Mouse (Mus musculus) embryonic facial prominence, embryonic 12.5 days (tissue): ENCODE measurements around the gene Itga11. TPM values are rescaled to one million over a fixed set of nuclear protein-coding genes. Genes with fewer than 3 reads are reported as not detected.

Experiments
- ATAC-seq: fragments of 200-750 bp; cut with Nextera tagmentation; 2 replicates; pipeline ENCODE4 v1.8.0; 2017; ENCODE audit not compliant: insufficient number of reproducible peaks, insufficient read depth, low FRiP score, low TSS enrichment
- H3K27ac ChIP-seq: fragments of 300-500 bp; sonication (generic); 2 replicates; pipeline ENCODE4 v1.5.1; 2016; ENCODE audit warnings: mild to moderate bottlenecking
- H3K27me3 ChIP-seq: fragments of 300-500 bp; sonication (generic); 2 replicates; pipeline ENCODE4 v1.6.1; 2016; ENCODE audit warnings: mild to moderate bottlenecking, moderate library complexity
- H3K36me3 ChIP-seq: fragments of 300-500 bp; sonication (generic); 2 replicates; pipeline ENCODE4 v1.6.1; 2016; ENCODE audit warnings: mild to moderate bottlenecking
- H3K4me1 ChIP-seq: fragments of 300-500 bp; sonication (generic); 2 replicates; pipeline ENCODE4 v1.6.1; 2016
- H3K4me2 ChIP-seq: fragments of 300-500 bp; sonication (generic); replicated peaks from 2 replicates; pipeline ENCODE4 v1.6.1; 2016; ENCODE audit warnings: mild to moderate bottlenecking, moderate library complexity
- H3K4me3 ChIP-seq: fragments of 300-500 bp; sonication (generic); 2 replicates; pipeline ENCODE4 v1.5.1; 2016; ENCODE audit warnings: mild to moderate bottlenecking
- H3K9ac ChIP-seq: fragments of 300-500 bp; sonication (generic); 2 replicates; pipeline ENCODE4 v1.6.1; 2016; ENCODE audit warnings: mild to moderate bottlenecking, moderate library complexity
- H3K9me3 ChIP-seq: fragments of 300-500 bp; sonication (generic); 2 replicates; pipeline ENCODE4 v1.6.1; 2016; ENCODE audit warnings: mild to moderate bottlenecking, moderate library complexity
- WGBS: fragments of 180-500 bp; shearing (Covaris S2); methylation state at CpG from one replicate; pipeline ENCODE4 v1.1.7; 2016; 5-methylcytosine and 5-hydroxymethylcytosine counted together
- polyA plus RNA-seq: library from polyadenylated mRNA; unstranded; fragments of >200 nt; fragmentation: Nextera tagmentation; extraction: Ambion mirVana; gene quantifications from 2 replicates; pipeline ENCODE4 v1.2.1, GENCODE M21; 2016

Gene Itga11
- polyA plus RNA-seq, 1 experiment from 2014 or later: 3.9 TPM

- 68% methylated on average over 6 of the region's 6 CpGs for WGBS
- Histone ChIP-seq H3K9ac (no peak overlapping the region), H3K4me2 (no peak overlapping the region), H3K36me3 (0 out of 2 replicates have a peak, but pooled peaks cover 2% of the 10 kb centered on the region), H3K4me1 (peaks cover 47% of the 10 kb centered on the region), H3K4me3 (no peak overlapping the region), H3K27ac (peak overlapping the region; percentile 78), H3K9me3 (no peaks in the 10 kb centered on the region), H3K27me3 (no peaks in the 10 kb centered on the region)
- no peak for ATAC-seq
These were observed 45.1 kb downstream of the Itga11 start for GRCm38 (mm10) chr9:62722716-62723115.

GRCm38 (mm10) chr9:62724175-62724574, 46.5 kb downstream of the Itga11 start:
- no peak overlapping the region for H3K4me2 ChIP-seq
- H3K36me3 ChIP-seq: 0 out of 2 replicates have a peak, but pooled peaks cover 3% of the 10 kb centered on the region
- no peak overlapping the region for H3K4me3 ChIP-seq
- ATAC-seq: no peak
- no peak overlapping the region for H3K27ac ChIP-seq
- no peaks in the 10 kb centered on the region for H3K27me3 ChIP-seq
- 86% methylated on average over 9 of the region's 9 CpGs for WGBS
- no peak overlapping the region for H3K9ac ChIP-seq
- no peaks in the 10 kb centered on the region for H3K9me3 ChIP-seq
- H3K4me1 ChIP-seq: peaks cover 34% of the 10 kb centered on the region

GRCm38 (mm10) chr9:62725247-62725646, 47.6 kb downstream of the Itga11 start:
- 4% methylated on average over 5 of the region's 5 CpGs for WGBS
- Histone ChIP-seq H3K9ac (no peak overlapping the region), H3K4me2 (no peak overlapping the region), H3K27ac (peak overlapping the region; percentile 62), H3K27me3 (no peaks in the 10 kb centered on the region), H3K9me3 (no peaks in the 10 kb centered on the region), H3K4me3 (no peak overlapping the region), H3K4me1 (peaks cover 30% of the 10 kb centered on the region), H3K36me3 (0 out of 2 replicates have a peak, but pooled peaks cover 3% of the 10 kb centered on the region)
- no peak for ATAC-seq

- H3K4me2 ChIP-seq: no peak overlapping the region
- H3K9me3 ChIP-seq: no peaks in the 10 kb centered on the region
- 61% methylated on average over 6 of the region's 6 CpGs for WGBS
- no peaks in the 10 kb centered on the region for H3K27me3 ChIP-seq
- H3K27ac ChIP-seq: no peak overlapping the region
- peaks cover 27% of the 10 kb centered on the region for H3K4me1 ChIP-seq
- H3K36me3 ChIP-seq: 0 out of 2 replicates have a peak, but pooled peaks cover 3% of the 10 kb centered on the region
- ATAC-seq: no peak
- H3K4me3 ChIP-seq: no peak overlapping the region
- no peak overlapping the region for H3K9ac ChIP-seq
These were observed 48.8 kb downstream of the Itga11 start for GRCm38 (mm10) chr9:62726472-62726871.

- H3K27ac ChIP-seq: no peak overlapping the region
- H3K9me3 ChIP-seq: no peaks in the 10 kb centered on the region
- no peaks in the 10 kb centered on the region for H3K27me3 ChIP-seq
- no peak overlapping the region for H3K4me3 ChIP-seq
- no peak overlapping the region for H3K9ac ChIP-seq
- ATAC-seq: no peak
- 53% methylated on average over 7 of the region's 7 CpGs for WGBS
- H3K4me2 ChIP-seq: no peak overlapping the region
- no peaks in the 10 kb centered on the region for H3K4me1 ChIP-seq
- H3K36me3 ChIP-seq: peaks cover 5% of the 10 kb centered on the region; the same call in 1 of the 2 replicates
These were observed 67.1 kb downstream of the Itga11 start for GRCm38 (mm10) chr9:62744558-62745275.

GRCm38 (mm10) chr9:62746646-62747045, 69.0 kb downstream of the Itga11 start:
- no peak overlapping the region for H3K4me3 ChIP-seq

GRCm38 (mm10) chr9:62749666-62750065, 72.0 kb downstream of the Itga11 start:
- Histone ChIP-seq H3K9ac (no peak overlapping the region), H3K4me1 (no peaks in the 10 kb centered on the region), H3K27me3 (no peaks in the 10 kb centered on the region), H3K36me3 (peaks cover 5% of the 10 kb centered on the region; the same call in 1 of the 2 replicates), H3K27ac (no peak overlapping the region), H3K4me2 (no peak overlapping the region), H3K4me3 (no peak overlapping the region), H3K9me3 (no peaks in the 10 kb centered on the region)
- 73% methylated on average over 6 of the region's 6 CpGs for WGBS
- no peak for ATAC-seq

More at GRCm38 (mm10) chr9:62746646-62747045, 69.0 kb downstream of the Itga11 start:
- Histone ChIP-seq H3K27me3 (no peaks in the 10 kb centered on the region), H3K4me2 (no peak overlapping the region), H3K27ac (no peak overlapping the region), H3K4me1 (no peaks in the 10 kb centered on the region), H3K9ac (no peak overlapping the region), H3K9me3 (no peaks in the 10 kb centered on the region), H3K36me3 (peaks cover 5% of the 10 kb centered on the region; the same call in 1 of the 2 replicates)
- 91% methylated on average over 6 of the region's 6 CpGs for WGBS
- ATAC-seq: no peak

GRCm38 (mm10) chr9:62750381-62750780, 72.8 kb downstream of the Itga11 start:
- Histone ChIP-seq H3K4me1 (no peaks in the 10 kb centered on the region), H3K27me3 (no peaks in the 10 kb centered on the region), H3K4me3 (no peak overlapping the region), H3K27ac (no peak overlapping the region), H3K4me2 (no peak overlapping the region), H3K9me3 (no peaks in the 10 kb centered on the region), H3K36me3 (peaks cover 5% of the 10 kb centered on the region; the same call in 1 of the 2 replicates), H3K9ac (no peak overlapping the region)
- no peak for ATAC-seq
- 83% methylated on average over 11 of the region's 11 CpGs for WGBS

GRCm38 (mm10) chr9:62758288-62758687, 80.7 kb downstream of the Itga11 start:
- 90% methylated on average over 4 of the region's 4 CpGs for WGBS
- Histone ChIP-seq H3K9me3 (no peaks in the 10 kb centered on the region), H3K27me3 (no peaks in the 10 kb centered on the region), H3K4me1 (no peaks in the 10 kb centered on the region), H3K27ac (no peak overlapping the region), H3K36me3 (no peaks in the 10 kb centered on the region), H3K4me2 (no peak overlapping the region), H3K4me3 (no peak overlapping the region), H3K9ac (no peak overlapping the region)
- ATAC-seq: no peak

- 60% methylated on average over 3 of the region's 3 CpGs for WGBS
- Histone ChIP-seq H3K4me3 (no peak overlapping the region), H3K4me2 (no peak overlapping the region), H3K9ac (no peak overlapping the region), H3K4me1 (no peaks in the 10 kb centered on the region), H3K27ac (no peak overlapping the region), H3K9me3 (no peaks in the 10 kb centered on the region), H3K27me3 (no peaks in the 10 kb centered on the region), H3K36me3 (no peaks in the 10 kb centered on the region)
- no peak for ATAC-seq
These were observed 82.0 kb downstream of the Itga11 start for GRCm38 (mm10) chr9:62759601-62760000.

GRCm38 (mm10) chr9:62763478-62763877, 85.9 kb downstream of the Itga11 start:
- 21% methylated on average over 13 of the region's 13 CpGs for WGBS
- no peak for ATAC-seq
- no peak overlapping the region for H3K4me3 ChIP-seq
- no peak overlapping the region for H3K27ac ChIP-seq
- no peaks in the 10 kb centered on the region for H3K9me3 ChIP-seq
- no peaks in the 10 kb centered on the region for H3K4me1 ChIP-seq
- H3K36me3 ChIP-seq: no peaks in the 10 kb centered on the region
- H3K27me3 ChIP-seq: no peaks in the 10 kb centered on the region
- H3K4me2 ChIP-seq: peak overlapping the region; percentile 19
- no peak overlapping the region for H3K9ac ChIP-seq

- ATAC-seq: no peak
- H3K4me1 ChIP-seq: no peaks in the 10 kb centered on the region
- H3K36me3 ChIP-seq: no peaks in the 10 kb centered on the region
- H3K4me2 ChIP-seq: no peak overlapping the region
- WGBS: 73% methylated on average over 4 of the region's 4 CpGs
- H3K4me3 ChIP-seq: no peak overlapping the region
- no peak overlapping the region for H3K27ac ChIP-seq
- H3K9me3 ChIP-seq: no peaks in the 10 kb centered on the region
- H3K9ac ChIP-seq: no peak overlapping the region
- H3K27me3 ChIP-seq: no peaks in the 10 kb centered on the region
These were observed 87.7 kb downstream of the Itga11 start for GRCm38 (mm10) chr9:62765346-62765745.
